Mouse (Mus musculus) hindbrain, embryonic 10.5 days (tissue): ENCODE results near the gene Tnnc2. TPM values are rescaled to one million over a fixed set of nuclear protein-coding genes. Genes with fewer than 3 reads are reported as not detected.
A peak's percentile ranks its signal among the peaks of the same experiment; 100 is the strongest.

ENCODE experiments used
- DNase-seq: peaks from one replicate; pipeline ENCODE4 v3.0.0-alpha.2; 2017; ENCODE audit warnings: low spot score
- H3K27ac ChIP-seq: fragments of 300-500 bp; sonication (generic); 2 replicates; pipeline ENCODE4 v1.5.1; 2016; ENCODE audit warnings: mild to moderate bottlenecking, moderate library complexity
- H3K27me3 ChIP-seq: fragments of 300-500 bp; sonication (generic); 2 replicates; pipeline ENCODE4 v1.6.1; 2016; ENCODE audit warnings: mild to moderate bottlenecking; ENCODE audit not compliant: poor library complexity, insufficient read depth, severe bottlenecking
- H3K36me3 ChIP-seq: fragments of 300-500 bp; sonication (generic); 2 replicates; pipeline ENCODE4 v1.6.1; 2016; ENCODE audit warnings: mild to moderate bottlenecking, moderate library complexity
- H3K4me1 ChIP-seq: fragments of 300-500 bp; sonication (generic); replicated peaks from 2 replicates; pipeline ENCODE4 v1.6.1; 2016; ENCODE audit warnings: mild to moderate bottlenecking
- H3K4me3 ChIP-seq: fragments of 300-500 bp; sonication (generic); 2 replicates; pipeline ENCODE4 v1.5.1; 2016; ENCODE audit warnings: mild to moderate bottlenecking, moderate library complexity
- H3K9me3 ChIP-seq: fragments of 300-500 bp; sonication (generic); 2 replicates; pipeline ENCODE4 v1.6.1; 2016; ENCODE audit warnings: mild to moderate bottlenecking, moderate library complexity
- WGBS: fragments of 180-500 bp; shearing (Covaris S2); methylation state at CpG from one replicate; pipeline ENCODE4 v1.1.7; 2016; 5-methylcytosine and 5-hydroxymethylcytosine counted together
- polyA plus RNA-seq: library from polyadenylated mRNA; unstranded; fragments of >200 nt; fragmentation: Nextera tagmentation; extraction: Ambion mirVana; gene quantifications from 2 replicates; pipeline ENCODE4 v1.2.1, GENCODE M21; 2016

Tnnc2 gene
- not detected in 2 replicates for polyA plus RNA-seq

- Histone ChIP-seq H3K4me3 (no peak within 1 kb of the TSS), H3K4me1 (no peaks in the 10 kb centered on the region; the same call in 1 of the 2 replicates), H3K36me3 (no peaks in the 10 kb centered on the region), H3K27ac (no peak within 1 kb of the TSS), H3K9me3 (no peaks in the 10 kb centered on the region), H3K27me3 (peaks cover 11% of the 10 kb centered on the region)
- DNase-seq: no peak
- WGBS: 71% methylated on average over 8 of the region's 8 CpGs
Measured at GRCm38 (mm10) chr2:164779481-164780086, at the start of gene Tnnc2. Gene Tnnc2, minus strand, starts transcription at chr2:164779967.

- Histone ChIP-seq H3K4me3 (no peak overlapping the region), H3K27ac (no peak overlapping the region), H3K9me3 (no peaks in the 10 kb centered on the region), H3K27me3 (no peaks in the 10 kb centered on the region), H3K36me3 (peaks cover 48% of the 10 kb centered on the region), H3K4me1 (peaks cover 18% of the 10 kb centered on the region)
- 89% methylated on average over 1 of the region's 1 CpGs for WGBS
- DNase-seq: no peak
Measured at GRCm38 (mm10) chr2:164829090-164829489, 49.3 kb upstream of the Tnnc2 start.

GRCm38 (mm10) chr2:164828437-164828836 lies 48.7 kb upstream of the Tnnc2 start, which contains the start of gene Spata25:
Gene Spata25, minus strand, starts transcription at chr2:164828537.
- WGBS: 85% methylated on average over 6 of the region's 6 CpGs
- H3K27me3 ChIP-seq: no peaks in the 10 kb centered on the region

GRCm38 (mm10) chr2:164827146-164827850 lies 47.5 kb upstream of the Tnnc2 start:
- no peak overlapping the region for H3K4me3 ChIP-seq
- WGBS: 90% methylated on average over 16 of the region's 16 CpGs

More at GRCm38 (mm10) chr2:164828437-164828836, 48.7 kb upstream of the Tnnc2 start, which contains the start of gene Spata25:
- Histone ChIP-seq H3K27ac (no peak within 1 kb of the TSS), H3K36me3 (peaks cover 48% of the 10 kb centered on the region), H3K4me1 (peaks cover 21% of the 10 kb centered on the region), H3K4me3 (no peak within 1 kb of the TSS), H3K9me3 (no peaks in the 10 kb centered on the region)
- DNase-seq: no peak

GRCm38 (mm10) chr2:164825521-164825920 lies 45.8 kb upstream of the Tnnc2 start:
- Histone ChIP-seq H3K27ac (no peak overlapping the region), H3K9me3 (no peaks in the 10 kb centered on the region), H3K4me1 (peaks cover 22% of the 10 kb centered on the region), H3K36me3 (peaks cover 60% of the 10 kb centered on the region), H3K4me3 (no peak overlapping the region), H3K27me3 (no peaks in the 10 kb centered on the region)
- DNase-seq: no peak
- 94% methylated on average over 17 of the region's 17 CpGs for WGBS

More at GRCm38 (mm10) chr2:164827146-164827850, 47.5 kb upstream of the Tnnc2 start:
- Histone ChIP-seq H3K27ac (no peak overlapping the region), H3K36me3 (peaks cover 48% of the 10 kb centered on the region), H3K27me3 (no peaks in the 10 kb centered on the region), H3K4me1 (peaks cover 18% of the 10 kb centered on the region), H3K9me3 (no peaks in the 10 kb centered on the region)
- no peak for DNase-seq

GRCm38 (mm10) chr2:164823969-164824368 lies 44.2 kb upstream of the Tnnc2 start:
- WGBS: 98% methylated on average over 4 of the region's 4 CpGs
- Histone ChIP-seq H3K4me3 (peak overlapping the region; percentile 78), H3K36me3 (peaks cover 66% of the 10 kb centered on the region), H3K27me3 (no peaks in the 10 kb centered on the region), H3K27ac (no peak overlapping the region), H3K4me1 (peaks cover 22% of the 10 kb centered on the region), H3K9me3 (no peaks in the 10 kb centered on the region)
- no peak for DNase-seq

GRCm38 (mm10) chr2:164823181-164823585 lies 43.4 kb upstream of the Tnnc2 start:
- Histone ChIP-seq H3K36me3 (peaks cover 58% of the 10 kb centered on the region), H3K9me3 (no peaks in the 10 kb centered on the region), H3K4me1 (peaks cover 22% of the 10 kb centered on the region), H3K4me3 (peak overlapping the region; percentile 78), H3K27ac (peak overlapping the region; percentile 89), H3K27me3 (no peaks in the 10 kb centered on the region)
- WGBS: 3% methylated on average over 10 of the region's 10 CpGs
- no peak for DNase-seq

GRCm38 (mm10) chr2:164822636-164823165 lies 42.9 kb upstream of the Tnnc2 start, which contains the start of gene Zswim1:
Gene Zswim1, plus strand, starts transcription at chr2:164822686.
- H3K27me3 ChIP-seq: no peaks in the 10 kb centered on the region
- H3K27ac ChIP-seq: peak within 1 kb of the TSS; percentile 89
- H3K9me3 ChIP-seq: no peaks in the 10 kb centered on the region
- peaks cover 53% of the 10 kb centered on the region for H3K36me3 ChIP-seq
- peak within 1 kb of the TSS; percentile 78 for H3K4me3 ChIP-seq
- H3K4me1 ChIP-seq: peaks cover 25% of the 10 kb centered on the region
- 2% methylated on average over 32 of the region's 32 CpGs for WGBS
- peak; percentile 99 for DNase-seq

GRCm38 (mm10) chr2:164821060-164821459 lies 41.3 kb upstream of the Tnnc2 start:
- no peaks in the 10 kb centered on the region for H3K27me3 ChIP-seq
- H3K36me3 ChIP-seq: peaks cover 37% of the 10 kb centered on the region
- H3K9me3 ChIP-seq: no peaks in the 10 kb centered on the region
- 88% methylated on average over 6 of the region's 6 CpGs for WGBS
- peaks cover 28% of the 10 kb centered on the region for H3K4me1 ChIP-seq
- no peak for DNase-seq
- H3K4me3 ChIP-seq: no peak overlapping the region
- H3K27ac ChIP-seq: no peak overlapping the region

- Histone ChIP-seq H3K27ac (0 out of 2 replicates have a peak overlapping the region, but pooled peaks have one; percentile 29), H3K36me3 (peaks cover 34% of the 10 kb centered on the region), H3K27me3 (no peaks in the 10 kb centered on the region), H3K4me3 (no peak overlapping the region), H3K4me1 (peaks cover 15% of the 10 kb centered on the region), H3K9me3 (no peaks in the 10 kb centered on the region)
- WGBS: 59% methylated on average over 5 of the region's 5 CpGs
- DNase-seq: peak; percentile 19
Measured at GRCm38 (mm10) chr2:164817703-164818102, 37.9 kb upstream of the Tnnc2 start.

- peaks cover 34% of the 10 kb centered on the region for H3K36me3 ChIP-seq
- H3K4me1 ChIP-seq: peaks cover 10% of the 10 kb centered on the region
- H3K27me3 ChIP-seq: no peaks in the 10 kb centered on the region
- no peak overlapping the region for H3K27ac ChIP-seq
- H3K4me3 ChIP-seq: no peak overlapping the region
- H3K9me3 ChIP-seq: no peaks in the 10 kb centered on the region
- WGBS: 87% methylated on average over 6 of the region's 6 CpGs
- no peak for DNase-seq
Measured at GRCm38 (mm10) chr2:164817206-164817605, 37.4 kb upstream of the Tnnc2 start.

- Histone ChIP-seq H3K27ac (no peak overlapping the region), H3K9me3 (no peaks in the 10 kb centered on the region), H3K27me3 (no peaks in the 10 kb centered on the region), H3K4me3 (no peak overlapping the region), H3K4me1 (peaks cover 7% of the 10 kb centered on the region; the same call in 1 of the 2 replicates), H3K36me3 (peaks cover 26% of the 10 kb centered on the region)
- no peak for DNase-seq
- 91% methylated on average over 8 of the region's 8 CpGs for WGBS
Measured at GRCm38 (mm10) chr2:164815821-164816220, 36.1 kb upstream of the Tnnc2 start.

GRCm38 (mm10) chr2:164815348-164815747 lies 35.6 kb upstream of the Tnnc2 start:
- 91% methylated on average over 5 of the region's 5 CpGs for WGBS
- Histone ChIP-seq H3K36me3 (peaks cover 21% of the 10 kb centered on the region), H3K27ac (no peak overlapping the region), H3K27me3 (no peaks in the 10 kb centered on the region), H3K9me3 (no peaks in the 10 kb centered on the region), H3K4me1 (peaks cover 7% of the 10 kb centered on the region; the same call in 1 of the 2 replicates), H3K4me3 (no peak overlapping the region)
- no peak for DNase-seq
